Mouse (Mus musculus) thymus, adult 2 months (tissue): ENCODE data around the gene Osbpl7.

ENCODE experiments used
- CTCF ChIP-seq: fragments of 200-500 bp; IDR thresholded peaks from 2 replicates; pipeline ENCODE4 v1.5.1; 2012; ENCODE audit warnings: mild to moderate bottlenecking, control low read depth, low read length, moderate library complexity, borderline replicate concordance; ENCODE audit not compliant: control insufficient read depth, poor library complexity, insufficient read depth; ENCODE audit errors: extremely low read depth
- POLR2A ChIP-seq: fragments of 200-500 bp; IDR thresholded peaks from 2 replicates; pipeline ENCODE4 v1.6.1; 2012; ENCODE audit warnings: mild to moderate bottlenecking, low read length, control low read depth, moderate library complexity; ENCODE audit not compliant: control insufficient read depth, poor library complexity, insufficient read depth; ENCODE audit errors: extremely low read depth

GRCm38 (mm10) chr11:97029686-97030417, 20.6 kb upstream of the Osbpl7 start, which contains the start of gene Scrn2:
- TF ChIP-seq CTCF (peak; percentile 95), POLR2A (no peak)
